27 mouse cellular contexts compared by ENCODE assay signal in the genomic region with DNA sequence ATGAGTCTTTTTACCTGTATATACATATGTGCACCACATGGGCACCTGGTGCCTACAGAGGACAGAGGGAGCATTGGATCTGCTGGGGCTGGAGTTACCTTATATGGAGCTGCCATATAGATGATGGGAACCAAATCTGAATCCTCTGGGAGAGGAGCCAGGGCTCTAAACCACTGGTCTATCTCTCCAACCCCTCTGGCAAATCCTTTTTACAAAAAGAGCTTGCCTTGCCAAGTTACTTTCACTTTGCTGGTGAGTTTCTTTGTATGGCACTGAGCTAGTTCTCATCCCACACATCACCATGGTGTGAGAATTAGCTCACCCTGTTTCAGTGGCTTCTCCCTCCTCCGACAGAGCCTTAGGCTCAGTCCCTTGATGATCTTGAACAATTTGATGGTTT. TPM values are rescaled to one million over a fixed set of nuclear protein-coding genes. Genes with fewer than 3 reads are reported as not detected.
DNase-seq lines count a peak whose midpoint lies in the region; ATAC-seq and TF ChIP-seq lines count a peak whose summit lies in the region.
"Had no signal": no experiment of that assay in that cellular context is flagged by ENCODE, and none has a peak within 500 bp of the region (broad histone marks: within the 10 kb centered on the region; RNA-seq: fewer than 3 reads in every experiment).

No protein-coding gene starts in this region.

- H3K36me3 ChIP-seq in heart, embryonic 10.5 days, result peaks cover 41% of the 10 kb centered on the region
- peaks cover 18% of the 10 kb centered on the region for H3K36me3 ChIP-seq in liver, postnatal 0 days (replicated peaks; ENCODE audit: insufficient read depth, low read length)
- H3K36me3 ChIP-seq in liver, embryonic 12.5 days, result peaks cover 45% of the 10 kb centered on the region

- no peak for TF ChIP-seq EP300 in liver, postnatal 0 days (IDR thresholded peaks at IDR 0.05; ENCODE audit: low read depth)

- no peak overlapping the region for H3K27ac ChIP-seq in heart, embryonic 10.5 days
- no peak overlapping the region for H3K27ac ChIP-seq in liver, postnatal 0 days (ENCODE audit: low read depth)
- no peak overlapping the region for H3K27ac ChIP-seq in liver, embryonic 12.5 days
- peak overlapping the region; percentile 45; the same call in 1 of the 2 replicates for H3K27ac ChIP-seq in embryonic fibroblast, embryonic 13.5 days (ENCODE audit: insufficient read depth, low read length)
- H3K27ac ChIP-seq: forebrain, embryonic 12.5 days; hindbrain, embryonic 12.5 days; kidney, postnatal 0 days; liver, embryonic 14.5 days; lung, embryonic 15.5 days had no signal

- no peak overlapping the region for H3K9ac ChIP-seq in liver, postnatal 0 days (replicated peaks)
- no peak overlapping the region for H3K9ac ChIP-seq in liver, embryonic 12.5 days
- H3K9ac ChIP-seq: forebrain, embryonic 12.5 days; hindbrain, embryonic 12.5 days; liver, embryonic 14.5 days; lung, embryonic 15.5 days had no signal

- H3K27me3 ChIP-seq in heart, embryonic 10.5 days (ENCODE audit: insufficient read depth, poor library complexity, severe bottlenecking), result no peaks in the 10 kb centered on the region
- no peaks in the 10 kb centered on the region for H3K27me3 ChIP-seq in liver, postnatal 0 days (ENCODE audit: insufficient read depth, low read length)
- no peaks in the 10 kb centered on the region for H3K27me3 ChIP-seq in liver, embryonic 12.5 days (replicated peaks)
- H3K27me3 ChIP-seq: forebrain, embryonic 12.5 days; hindbrain, embryonic 12.5 days; lung, embryonic 15.5 days; megakaryocyte, embryonic 14.5 days had no signal

- 82% methylated on average over 1 of the region's 1 CpGs for WGBS in heart, embryonic 10.5 days
- 77% methylated on average over 1 of the region's 1 CpGs for WGBS in liver, postnatal 0 days (ENCODE audit: insufficient replicate concordance)
- WGBS in liver, embryonic 12.5 days (ENCODE audit: insufficient replicate concordance), result 91% methylated on average over 1 of the region's 1 CpGs

- H3K4me2 ChIP-seq in liver, postnatal 0 days (ENCODE audit: low read depth, low read length), result no peak overlapping the region
- H3K4me2 ChIP-seq in liver, embryonic 12.5 days, result no peak overlapping the region
- H3K4me2 ChIP-seq: forebrain, embryonic 12.5 days; heart, embryonic 11.5 days; hindbrain, embryonic 12.5 days; lung, embryonic 15.5 days had no signal

- TF ChIP-seq CTCF in liver, postnatal 0 days (IDR thresholded peaks at IDR 0.05; ENCODE audit: low read depth), result no peak
- no peak for TF ChIP-seq CTCF in embryonic fibroblast, embryonic 13.5 days (IDR thresholded peaks at IDR 0.05; ENCODE audit: borderline replicate concordance, insufficient read depth, low read length)

- no peak overlapping the region for H3K4me3 ChIP-seq in heart, embryonic 10.5 days
- H3K4me3 ChIP-seq in liver, postnatal 0 days (ENCODE audit: low read depth, low read length), result no peak overlapping the region
- no peak overlapping the region for H3K4me3 ChIP-seq in liver, embryonic 12.5 days
- no peak overlapping the region for H3K4me3 ChIP-seq in embryonic fibroblast, embryonic 13.5 days (ENCODE audit: insufficient read depth, low read length)
- H3K4me3 ChIP-seq: forebrain, embryonic 12.5 days; hindbrain, embryonic 12.5 days; lung, embryonic 15.5 days; megakaryocyte, embryonic 14.5 days had no signal

- H3K4me1 ChIP-seq in heart, embryonic 10.5 days, result peaks cover 35% of the 10 kb centered on the region
- H3K4me1 ChIP-seq in liver, postnatal 0 days (ENCODE audit: insufficient read depth), result peaks cover 36% of the 10 kb centered on the region
- H3K4me1 ChIP-seq in liver, embryonic 12.5 days, result peaks cover 46% of the 10 kb centered on the region
- peaks cover 17% of the 10 kb centered on the region for H3K4me1 ChIP-seq in embryonic fibroblast, embryonic 13.5 days (ENCODE audit: control insufficient read depth, insufficient read depth, low read length)

- DNase-seq in heart, embryonic 10.5 days (ENCODE audit: low spot score), result peak; percentile 16
- DNase-seq in heart, postnatal 36 days, result no peak
- peak; percentile 7 for DNase-seq in liver, postnatal 0 days
- no peak for DNase-seq in kidney, adult 11 months
- no peak for DNase-seq in testis, postnatal 14 days (ENCODE audit: low spot score)
- DNase-seq: adrenal gland, adult 2 months; cerebellum, adult 11-12 months; cerebellum, postnatal 10 days; heart, postnatal 14 days; kidney, adult 18-20 months; layer of hippocampus, adult 9-11 months; lung, postnatal 36 days; midbrain, embryonic 14.5 days; retina, postnatal 1 day; thymus, adult 18-20 months; thymus, postnatal 36 days had no signal

- TF ChIP-seq POLR2A in embryonic fibroblast, embryonic 13.5 days (IDR thresholded peaks at IDR 0.05; ENCODE audit: low read depth, low read length), result no peak

- ATAC-seq in liver, postnatal 0 days, result no peak
- no peak for ATAC-seq in liver, embryonic 12.5 days
- ATAC-seq: CD4-positive, CD25-positive, alpha-beta regulatory T cell, adult 4 months had no signal

- intact Hi-C loops in heart, postnatal 36 days (cut with DNase I), result no loop called here

- H3K9me3 ChIP-seq in heart, embryonic 10.5 days, result no peaks in the 10 kb centered on the region
- H3K9me3 ChIP-seq in liver, postnatal 0 days (ENCODE audit: low read length), result no peaks in the 10 kb centered on the region
- no peaks in the 10 kb centered on the region for H3K9me3 ChIP-seq in liver, embryonic 12.5 days (replicated peaks)
- H3K9me3 ChIP-seq: forebrain, embryonic 12.5 days; hindbrain, embryonic 12.5 days; lung, embryonic 15.5 days; megakaryocyte, embryonic 14.5 days had no signal

RNA-seq across cellular contexts. Expression of a gene that starts 8.3 kb away (rescaled TPM):
- 80.6 and 96.1 TPM in 2 replicates for polyA plus RNA-seq in heart, embryonic 10.5 days (2016; fragmentation: Nextera tagmentation; extraction: Ambion mirVana)
- total RNA-seq in heart, postnatal 36 days (2021), result under 1 TPM; 0.19 to 0.22 TPM
- 29.7 and 31.3 TPM in 2 replicates for polyA plus RNA-seq in liver, postnatal 0 days (2015; fragmentation: Nextera tagmentation; extraction: Ambion mirVana)
- polyA plus RNA-seq in liver, embryonic 12.5 days (2016; fragmentation: Nextera tagmentation; extraction: Ambion mirVana), result 32.0 and 33.7 TPM in 2 replicates
- polyA plus RNA-seq in embryonic fibroblast, embryonic 13.5 days (2011; ENCODE audit: insufficient read length, low read depth, missing spikeins), result 31.1 and 33.8 TPM in 2 replicates
- total RNA-seq: left cerebral cortex, adult 18-20 months had no signal

RNA-seq across cellular contexts. Expression of a gene that starts 57.4 kb away (rescaled TPM):
- polyA plus RNA-seq in heart, embryonic 10.5 days (2016; fragmentation: Nextera tagmentation; extraction: Ambion mirVana), result 63.9 and 87.2 TPM in 2 replicates
- 10 to 100 TPM; 26.8 to 28.4 TPM for total RNA-seq in heart, postnatal 36 days (2021)
- polyA plus RNA-seq in liver, postnatal 0 days (2015; fragmentation: Nextera tagmentation; extraction: Ambion mirVana), result 23.4 and 26.3 TPM in 2 replicates
- polyA plus RNA-seq in liver, embryonic 12.5 days (2016; fragmentation: Nextera tagmentation; extraction: Ambion mirVana), result 57.7 and 63.0 TPM in 2 replicates
- 154 and 162 TPM in 2 replicates for polyA plus RNA-seq in embryonic fibroblast, embryonic 13.5 days (2011; ENCODE audit: insufficient read length, low read depth, missing spikeins)

Comparison
In these comparisons a context has a peak if more than half of its experiments do, and no peak if none do; other contexts are left out.
1. DNase-seq: peak in heart, embryonic 10.5 days (single experiment) and liver, postnatal 0 days (single experiment); none in heart, postnatal 36 days (0 of 2), kidney, adult 11 months (single experiment) and testis, postnatal 14 days (single experiment).